Mouse (Mus musculus) forebrain, embryonic 16.5 days (tissue): ENCODE data around the gene Gypa. TPM values are rescaled to one million over a fixed set of nuclear protein-coding genes. Genes with fewer than 3 reads are reported as not detected.
A peak's percentile ranks its signal among the peaks of the same experiment; 100 is the strongest.

Experiments
- ATAC-seq: fragments of 200-750 bp; cut with Nextera tagmentation; 2 replicates; pipeline ENCODE4 v1.8.0; 2017; ENCODE audit warnings: mild to moderate bottlenecking, moderate library complexity
- H3K27ac ChIP-seq: fragments of 300-500 bp; sonication (generic); 2 replicates; pipeline ENCODE4 v1.5.1; 2014; ENCODE audit warnings: low read length, control low read depth
- H3K27me3 ChIP-seq: fragments of 300-500 bp; sonication (generic); replicated peaks from 2 replicates; pipeline ENCODE4 v1.6.1; 2014; ENCODE audit warnings: low read length; ENCODE audit not compliant: control insufficient read depth, insufficient read depth
- H3K36me3 ChIP-seq: fragments of 300-500 bp; sonication (generic); 2 replicates; pipeline ENCODE4 v1.6.1; 2014; ENCODE audit not compliant: control insufficient read depth, insufficient read depth
- H3K4me1 ChIP-seq: fragments of 300-500 bp; sonication (generic); replicated peaks from 2 replicates; pipeline ENCODE4 v1.6.1; 2014; ENCODE audit warnings: low read length; ENCODE audit not compliant: control insufficient read depth, insufficient read depth
- H3K4me2 ChIP-seq: fragments of 300-500 bp; sonication (generic); 2 replicates; pipeline ENCODE4 v1.6.1; 2014; ENCODE audit warnings: mild to moderate bottlenecking, low read length, control low read depth
- H3K4me3 ChIP-seq: fragments of 300-500 bp; sonication (generic); replicated peaks from 2 replicates; pipeline ENCODE4 v1.5.1; 2014; ENCODE audit warnings: mild to moderate bottlenecking, low read length, control low read depth
- H3K9ac ChIP-seq: fragments of 300-500 bp; sonication (generic); replicated peaks from 2 replicates; pipeline ENCODE4 v1.6.1; 2014; ENCODE audit warnings: low read depth, low read length, control low read depth
- H3K9me3 ChIP-seq: fragments of 300-500 bp; sonication (generic); 2 replicates; pipeline ENCODE4 v1.6.1; 2016; ENCODE audit warnings: low read length; ENCODE audit not compliant: control insufficient read depth
- WGBS: fragments of 180-500 bp; shearing (Covaris S2); extraction: QIAGEN DNeasy Blood & Tissue Kit; methylation state at CpG from one replicate; pipeline ENCODE4 v1.1.7; 2014; 5-methylcytosine and 5-hydroxymethylcytosine counted together
- polyA plus RNA-seq: library from polyadenylated mRNA; unstranded; fragments of >200 nt; fragmentation: Nextera tagmentation; extraction: Ambion mirVana; gene quantifications from 2 replicates; pipeline ENCODE4 v1.2.1, GENCODE M21; 2015

The Gypa gene
- polyA plus RNA-seq, 1 experiment from 2014 or later: 2.1 TPM

- H3K4me3 ChIP-seq: no peak overlapping the region
- 42% methylated on average over 16 of the region's 16 CpGs for WGBS
- ATAC-seq: peak; percentile 38; the same call in 1 of the 2 replicates
- no peaks in the 10 kb centered on the region for H3K4me1 ChIP-seq
- H3K27me3 ChIP-seq: no peaks in the 10 kb centered on the region
- H3K4me2 ChIP-seq: peak overlapping the region; percentile 29; the same call in 1 of the 2 replicates
- no peaks in the 10 kb centered on the region for H3K36me3 ChIP-seq
- no peaks in the 10 kb centered on the region for H3K9me3 ChIP-seq
- no peak overlapping the region for H3K27ac ChIP-seq
- H3K9ac ChIP-seq: no peak overlapping the region
Measured at GRCm38 (mm10) chr8:80482822-80483774, 10.5 kb upstream of the Gypa start.

GRCm38 (mm10) chr8:80491562-80491961, 2.0 kb upstream of the Gypa start:
- Histone ChIP-seq H3K4me1 (peaks cover 8% of the 10 kb centered on the region), H3K27ac (no peak overlapping the region), H3K9me3 (no peaks in the 10 kb centered on the region), H3K36me3 (no peaks in the 10 kb centered on the region), H3K4me2 (no peak overlapping the region), H3K4me3 (no peak overlapping the region), H3K27me3 (no peaks in the 10 kb centered on the region), H3K9ac (no peak overlapping the region)
- no peak for ATAC-seq
- 57% methylated on average over 1 of the region's 1 CpGs for WGBS

- H3K9ac ChIP-seq: peak overlapping the region; percentile 59
- peak overlapping the region; percentile 92 for H3K4me2 ChIP-seq
- no peaks in the 10 kb centered on the region for H3K36me3 ChIP-seq
- WGBS: 0% methylated on average over 16 of the region's 16 CpGs
- peak overlapping the region; percentile 60 for H3K4me3 ChIP-seq
- H3K4me1 ChIP-seq: peaks cover 8% of the 10 kb centered on the region
- H3K9me3 ChIP-seq: no peaks in the 10 kb centered on the region
- ATAC-seq: peak; percentile 87
- H3K27me3 ChIP-seq: no peaks in the 10 kb centered on the region
- no peak overlapping the region for H3K27ac ChIP-seq
Measured at GRCm38 (mm10) chr8:80492987-80493441, 567 bp upstream of the Gypa start.

- Histone ChIP-seq H3K4me3 (no peak overlapping the region), H3K36me3 (no peaks in the 10 kb centered on the region), H3K9ac (no peak overlapping the region), H3K4me1 (peaks cover 8% of the 10 kb centered on the region), H3K9me3 (no peaks in the 10 kb centered on the region), H3K4me2 (no peak overlapping the region), H3K27ac (no peak overlapping the region), H3K27me3 (no peaks in the 10 kb centered on the region)
- 96% methylated on average over 2 of the region's 2 CpGs for WGBS
- ATAC-seq: no peak
Measured at GRCm38 (mm10) chr8:80494346-80494660, 722 bp downstream of the Gypa start.

GRCm38 (mm10) chr8:80494819-80495218, 1.2 kb downstream of the Gypa start:
- ATAC-seq: no peak; the same call in 1 of the 2 replicates
- Histone ChIP-seq H3K36me3 (no peaks in the 10 kb centered on the region), H3K4me2 (no peak overlapping the region)

GRCm38 (mm10) chr8:80495527-80495926, 1.9 kb downstream of the Gypa start:
- Histone ChIP-seq H3K9me3 (no peaks in the 10 kb centered on the region), H3K27me3 (no peaks in the 10 kb centered on the region), H3K27ac (no peak overlapping the region), H3K4me2 (no peak overlapping the region), H3K36me3 (no peaks in the 10 kb centered on the region), H3K4me3 (no peak overlapping the region), H3K9ac (no peak overlapping the region), H3K4me1 (peaks cover 8% of the 10 kb centered on the region)
- no peak for ATAC-seq
- WGBS: 95% methylated on average over 6 of the region's 6 CpGs

More at GRCm38 (mm10) chr8:80494819-80495218, 1.2 kb downstream of the Gypa start:
- H3K4me3 ChIP-seq: no peak overlapping the region
- H3K27ac ChIP-seq: no peak overlapping the region
- peaks cover 8% of the 10 kb centered on the region for H3K4me1 ChIP-seq
- H3K27me3 ChIP-seq: no peaks in the 10 kb centered on the region
- 84% methylated on average over 5 of the region's 5 CpGs for WGBS
- no peak overlapping the region for H3K9ac ChIP-seq
- no peaks in the 10 kb centered on the region for H3K9me3 ChIP-seq

GRCm38 (mm10) chr8:80497323-80497722, 3.7 kb downstream of the Gypa start:
- H3K27me3 ChIP-seq: no peaks in the 10 kb centered on the region
- 77% methylated on average over 4 of the region's 4 CpGs for WGBS
- H3K4me2 ChIP-seq: no peak overlapping the region
- ATAC-seq: no peak
- no peak overlapping the region for H3K9ac ChIP-seq
- no peaks in the 10 kb centered on the region for H3K36me3 ChIP-seq
- H3K4me3 ChIP-seq: no peak overlapping the region
- peaks cover 8% of the 10 kb centered on the region for H3K4me1 ChIP-seq
- H3K27ac ChIP-seq: no peak overlapping the region
- no peaks in the 10 kb centered on the region for H3K9me3 ChIP-seq

GRCm38 (mm10) chr8:80500244-80500643, 6.7 kb downstream of the Gypa start:
- WGBS: 35% methylated on average over 2 of the region's 2 CpGs
- Histone ChIP-seq H3K4me2 (no peak overlapping the region), H3K36me3 (no peaks in the 10 kb centered on the region), H3K4me1 (no peaks in the 10 kb centered on the region), H3K9ac (no peak overlapping the region), H3K4me3 (no peak overlapping the region), H3K9me3 (no peaks in the 10 kb centered on the region), H3K27ac (no peak overlapping the region), H3K27me3 (no peaks in the 10 kb centered on the region)
- peak; percentile 50 for ATAC-seq

- Histone ChIP-seq H3K4me3 (no peak overlapping the region), H3K9me3 (no peaks in the 10 kb centered on the region), H3K4me2 (no peak overlapping the region), H3K9ac (no peak overlapping the region), H3K27ac (no peak overlapping the region), H3K36me3 (no peaks in the 10 kb centered on the region), H3K27me3 (no peaks in the 10 kb centered on the region), H3K4me1 (no peaks in the 10 kb centered on the region)
- no peak for ATAC-seq
- WGBS: 91% methylated on average over 3 of the region's 3 CpGs
Measured at GRCm38 (mm10) chr8:80500773-80501172, 7.2 kb downstream of the Gypa start.
